Mouse (Mus musculus) retina, postnatal 7 days (tissue): ENCODE results near the gene Gm3476.
"Not testable (repeated sequence)": the region's sequence is repeated elsewhere in the genome, so short reads cannot be mapped to it uniquely, and the experiment has no call there.

Experiments
- DNase-seq: peaks from one replicate; pipeline ENCODE4 v3.0.0-alpha.2; 2012; ENCODE audit warnings: low read depth, low spot score

The Gm3476 gene

GRCm38 (mm10) chr14:6125707-6126106, at the start of gene Gm3476:
Gm3476 (minus strand) TSS chr14:6125807.
- DNase-seq, result not testable (repeated sequence)

- not testable (repeated sequence) for DNase-seq
Observed at GRCm38 (mm10) chr14:6163538-6163937, 37.9 kb upstream of the Gm3476 start.

- not testable (repeated sequence) for DNase-seq
Observed at GRCm38 (mm10) chr14:6161085-6161484, 35.5 kb upstream of the Gm3476 start.

- peak; percentile 46 for DNase-seq
Observed at GRCm38 (mm10) chr14:6108272-6108925, 17.2 kb downstream of the Gm3476 start, which contains the start of gene Gm3468. Gm3468 (minus strand) TSS chr14:6108665.

GRCm38 (mm10) chr14:6107500-6107899, 18.1 kb downstream of the Gm3476 start:
- DNase-seq, result not testable (repeated sequence)

- not testable (repeated sequence) for DNase-seq
Observed at GRCm38 (mm10) chr14:6093842-6094241, 31.8 kb downstream of the Gm3476 start, which contains the start of gene Gm8206. Gm8206 (minus strand) TSS chr14:6093942.

GRCm38 (mm10) chr14:6058167-6058566, 67.4 kb downstream of the Gm3476 start, which contains the start of gene Gm6337:
Gm6337 (minus strand) TSS chr14:6058267.
- not testable (repeated sequence) for DNase-seq
